Mouse (Mus musculus): Measurements from ENCODE around the gene P2rx5.

P2rx5 gene

DNA sequence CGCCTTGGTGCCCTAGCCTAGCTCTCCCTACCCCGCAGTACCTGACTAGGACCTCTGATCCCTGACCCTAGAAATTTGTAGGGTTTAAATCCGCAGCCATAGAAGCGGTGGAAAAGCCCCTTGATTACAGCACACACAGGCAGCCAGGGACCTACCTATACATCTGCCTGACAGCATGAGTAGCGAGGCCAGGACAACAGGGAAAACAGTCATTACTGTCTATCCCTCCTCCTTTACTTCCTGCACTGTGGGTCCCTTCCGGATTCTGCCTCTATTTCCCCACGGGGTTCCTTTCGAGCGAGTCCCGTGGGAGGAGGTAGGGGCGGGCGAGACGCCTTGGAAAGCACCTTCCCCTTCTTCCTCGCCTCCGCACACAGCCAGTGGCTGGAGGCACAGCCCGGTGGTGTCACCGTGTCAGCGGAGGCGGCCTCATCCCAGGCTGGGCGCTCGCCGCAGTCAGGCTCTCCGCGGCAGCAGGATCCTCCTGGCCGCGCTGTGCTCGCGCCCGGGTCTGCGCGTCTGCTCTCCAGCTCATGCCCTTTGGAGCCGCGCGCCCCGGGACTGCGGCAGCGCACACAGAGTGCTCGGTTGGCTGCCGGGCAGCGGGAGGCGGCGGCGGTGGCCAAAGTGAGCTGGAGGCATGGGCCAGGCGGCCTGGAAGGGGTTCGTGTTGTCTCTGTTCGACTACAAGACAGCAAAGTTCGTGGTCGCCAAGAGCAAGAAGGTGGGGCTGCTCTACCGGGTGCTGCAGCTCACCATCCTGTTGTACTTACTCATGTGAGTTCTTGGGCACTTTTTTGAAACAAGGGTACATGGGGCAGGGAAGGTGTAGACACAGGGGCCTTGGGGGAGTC is at the start of gene P2rx5:
Gene P2rx5, plus strand, starts transcription at position 465 of the 854 bp plus-strand sequence.
- DNase-seq: peak; percentile 39

DNA sequence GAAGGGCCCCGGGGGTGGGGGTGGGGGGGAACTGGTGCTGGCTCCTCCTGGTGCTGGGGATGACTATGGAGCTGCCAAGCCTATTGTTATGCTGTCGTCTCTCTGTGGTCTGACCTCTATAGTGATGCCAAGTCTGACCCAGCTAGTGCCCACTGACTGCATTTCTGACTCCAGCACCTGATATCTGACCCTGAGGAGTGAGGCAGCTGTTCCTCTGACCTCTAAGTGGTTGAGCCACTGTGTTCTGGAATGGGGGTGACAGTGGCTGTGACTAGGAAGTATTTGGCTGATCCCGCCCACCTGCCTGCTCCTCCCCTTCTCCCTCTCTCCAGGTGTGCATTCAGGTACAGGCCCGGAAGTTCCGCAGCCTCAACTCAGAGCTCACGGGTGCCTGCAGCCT is 48.8 kb upstream of the P2rx5 start:
- DNase-seq: no peak

DNA sequence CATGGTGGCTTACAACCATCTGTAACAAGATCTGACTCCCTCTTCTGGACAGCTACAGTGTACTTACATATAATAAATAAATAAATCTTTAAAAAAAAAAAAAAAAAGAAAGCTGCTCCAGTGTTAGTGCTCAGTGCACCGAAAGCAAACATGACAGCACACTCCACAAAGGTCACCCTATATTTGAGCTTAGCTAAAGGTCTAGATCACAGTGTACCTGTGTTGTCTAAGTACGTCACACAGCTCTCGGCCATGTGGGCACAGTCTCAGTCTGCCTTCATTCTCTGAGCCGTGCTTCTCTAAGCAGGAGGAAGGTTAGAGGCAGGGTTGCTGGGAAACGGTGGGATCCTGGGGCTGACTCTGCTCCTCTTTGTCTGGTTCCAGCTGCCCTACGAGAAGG is 33.7 kb upstream of the P2rx5 start:
- DNase-seq: no peak

DNA sequence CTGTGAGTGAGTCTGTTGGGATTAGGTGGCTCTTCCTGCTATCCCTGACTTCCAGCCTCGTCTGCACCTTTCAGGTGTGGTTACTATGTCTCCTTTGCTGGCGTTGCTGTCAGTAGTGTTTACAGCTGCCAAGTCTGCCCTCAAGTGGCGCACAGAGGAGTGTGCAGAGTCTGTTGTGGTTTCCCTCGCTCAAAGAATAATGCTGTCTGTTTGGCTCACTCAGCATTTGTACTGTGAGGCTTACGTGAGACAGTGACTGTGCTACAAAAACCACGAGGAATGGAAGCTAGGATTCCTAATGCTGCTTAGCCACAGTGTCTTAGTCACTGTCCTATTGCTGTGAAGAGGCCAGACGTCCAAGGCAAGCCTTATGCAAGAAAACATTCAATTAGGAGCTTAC is 29.2 kb upstream of the P2rx5 start:
- DNase-seq: no peak

DNA sequence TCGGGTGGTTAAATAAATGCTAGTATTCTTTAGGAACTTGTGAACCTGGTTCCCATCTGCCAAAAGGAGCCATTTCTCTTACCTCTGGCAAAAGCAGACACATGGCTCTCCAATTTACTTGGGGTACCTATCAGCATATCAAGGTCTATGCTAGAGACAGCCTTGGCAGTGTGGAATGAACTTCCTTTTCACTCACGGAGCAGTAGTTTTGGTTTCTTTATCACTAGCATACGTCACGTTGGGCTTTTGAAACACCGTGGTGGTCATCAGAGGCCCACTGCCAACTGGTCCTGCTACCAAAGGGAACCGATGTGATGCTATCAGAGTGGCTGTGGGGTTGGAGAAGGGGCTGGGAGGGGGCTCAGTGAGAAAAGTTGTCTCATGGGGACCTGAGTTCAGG is 27.2 kb upstream of the P2rx5 start:
- no peak for DNase-seq

DNA sequence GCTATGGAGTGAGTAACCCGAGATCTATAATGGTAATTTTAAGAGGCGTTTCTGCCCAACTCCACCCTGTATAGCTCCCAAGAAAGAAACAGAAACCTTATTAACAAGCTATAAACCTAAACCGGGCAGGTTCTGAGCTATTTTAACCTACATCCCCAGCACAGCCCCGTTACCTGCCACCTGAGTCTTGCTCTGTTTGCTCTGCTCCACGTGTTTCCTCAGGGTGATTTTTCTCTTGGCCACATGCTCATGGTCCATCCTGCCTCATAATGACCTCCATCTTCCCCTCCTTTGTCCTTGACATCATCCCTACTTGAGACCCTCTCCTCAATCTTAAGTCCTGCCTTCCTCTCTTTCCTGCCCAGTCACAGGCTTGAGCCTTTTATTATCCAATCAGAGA is 26.0 kb upstream of the P2rx5 start:
- no peak for DNase-seq

DNA sequence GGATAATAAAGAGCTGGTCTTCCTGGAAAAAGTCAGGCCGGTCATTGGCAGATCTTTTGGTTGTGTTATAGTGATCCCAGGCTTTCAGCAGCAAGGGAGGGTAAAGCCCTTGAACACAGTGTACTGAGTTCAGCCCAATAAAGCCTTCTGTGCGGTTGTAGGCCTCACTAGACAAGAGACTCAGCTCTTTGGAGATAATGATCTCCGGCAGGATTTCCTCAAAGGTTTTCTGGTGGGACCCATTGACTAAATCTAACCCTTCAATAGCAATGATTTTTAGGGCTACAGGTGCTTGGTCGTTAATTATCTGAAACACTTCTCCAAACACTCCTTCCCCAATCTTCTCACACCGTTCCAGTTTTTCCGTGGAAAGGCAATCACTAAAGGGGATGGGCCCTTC is 23.6 kb upstream of the P2rx5 start:
- no peak for DNase-seq

DNA sequence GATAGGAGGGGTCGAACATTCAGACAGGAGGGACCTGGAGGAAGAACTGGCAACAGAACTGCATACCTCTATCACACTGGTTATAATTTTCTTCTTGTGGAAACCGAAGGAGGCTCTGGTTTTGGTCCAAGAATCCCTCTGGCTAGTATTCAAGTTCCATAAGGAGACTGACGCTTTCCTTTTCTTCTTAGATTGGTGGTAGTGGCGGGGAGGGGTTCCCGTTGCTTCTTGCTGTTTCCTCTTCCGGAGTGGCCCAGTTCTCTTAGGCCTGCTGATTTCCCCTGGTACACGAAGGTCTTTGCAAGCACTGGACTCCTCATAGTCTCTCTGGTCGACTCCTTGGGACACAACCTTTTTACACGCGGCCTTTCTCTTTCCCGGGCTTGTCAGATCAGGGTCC is 23.1 kb upstream of the P2rx5 start:
- peak; percentile 22 for DNase-seq

DNA sequence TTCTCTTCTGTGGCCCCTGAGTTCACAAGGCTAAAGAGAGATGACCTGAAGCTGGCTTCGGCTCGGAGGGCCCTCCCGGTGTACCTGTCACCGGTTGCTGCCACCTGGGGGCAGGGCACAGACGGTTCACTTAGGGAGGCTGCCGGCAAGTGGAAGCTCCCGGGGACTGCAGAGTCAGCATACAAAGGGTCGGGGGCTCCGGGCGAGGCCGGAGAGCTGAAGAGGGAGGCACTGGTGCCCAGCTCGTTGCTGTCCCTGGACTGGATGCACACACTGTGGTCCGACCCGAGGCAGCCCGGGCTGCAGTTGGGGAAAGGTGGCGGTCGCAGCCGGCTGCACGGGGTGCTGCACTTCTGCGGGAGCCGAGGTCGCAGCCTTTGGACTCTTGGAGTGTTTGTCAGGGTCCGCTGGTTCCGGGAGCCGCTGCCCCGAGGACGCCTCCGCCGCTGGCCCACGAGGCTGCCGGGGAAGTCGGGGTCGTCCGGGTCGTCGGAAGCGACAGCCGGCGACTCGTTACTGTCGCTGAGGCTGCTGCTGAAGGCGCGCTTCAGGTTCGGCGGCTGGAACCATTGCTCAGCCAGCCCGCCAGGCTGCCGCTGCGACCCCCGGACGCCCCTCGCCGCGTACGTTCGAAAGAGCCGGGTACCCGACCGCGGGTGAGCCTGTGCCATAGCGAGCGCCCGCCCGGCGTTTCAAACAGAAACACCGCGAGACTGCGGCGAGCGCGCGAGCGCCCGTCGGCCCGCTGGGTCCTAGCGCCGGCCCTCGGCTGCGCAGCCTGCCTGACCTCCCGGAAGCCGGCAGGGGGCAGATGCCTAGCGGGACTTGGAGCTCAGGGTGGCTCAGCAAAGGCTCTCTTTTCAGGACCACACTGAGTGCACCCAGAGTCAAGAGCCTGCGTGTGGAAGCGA is 22.4 kb upstream of the P2rx5 start, which contains the start of gene Haspin:
Gene Haspin, minus strand, starts transcription at position 704 of the 911 bp plus-strand sequence.
- peak; percentile 94 for DNase-seq

DNA sequence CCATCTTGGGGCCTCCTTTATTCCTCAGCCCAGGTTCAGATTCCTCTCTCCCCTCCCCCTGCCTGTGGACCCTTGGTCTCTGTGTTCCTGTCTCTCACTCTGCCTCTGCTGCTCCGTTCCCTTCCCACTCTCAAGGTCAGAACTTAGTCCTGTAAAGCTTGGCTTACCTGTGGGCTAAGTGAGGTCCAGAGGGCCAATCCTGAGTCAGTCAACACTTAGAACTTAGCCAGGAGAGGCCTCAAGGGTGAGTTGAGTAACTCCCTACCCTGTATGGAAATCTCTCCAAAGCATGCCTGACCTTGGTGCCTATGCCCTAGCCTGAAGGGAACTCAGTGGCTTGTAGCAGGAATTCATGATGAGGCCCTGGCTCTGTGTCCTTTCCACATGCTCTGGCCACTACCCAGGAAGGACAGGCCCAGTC is 15.9 kb upstream of the P2rx5 start:
- DNase-seq: no peak

DNA sequence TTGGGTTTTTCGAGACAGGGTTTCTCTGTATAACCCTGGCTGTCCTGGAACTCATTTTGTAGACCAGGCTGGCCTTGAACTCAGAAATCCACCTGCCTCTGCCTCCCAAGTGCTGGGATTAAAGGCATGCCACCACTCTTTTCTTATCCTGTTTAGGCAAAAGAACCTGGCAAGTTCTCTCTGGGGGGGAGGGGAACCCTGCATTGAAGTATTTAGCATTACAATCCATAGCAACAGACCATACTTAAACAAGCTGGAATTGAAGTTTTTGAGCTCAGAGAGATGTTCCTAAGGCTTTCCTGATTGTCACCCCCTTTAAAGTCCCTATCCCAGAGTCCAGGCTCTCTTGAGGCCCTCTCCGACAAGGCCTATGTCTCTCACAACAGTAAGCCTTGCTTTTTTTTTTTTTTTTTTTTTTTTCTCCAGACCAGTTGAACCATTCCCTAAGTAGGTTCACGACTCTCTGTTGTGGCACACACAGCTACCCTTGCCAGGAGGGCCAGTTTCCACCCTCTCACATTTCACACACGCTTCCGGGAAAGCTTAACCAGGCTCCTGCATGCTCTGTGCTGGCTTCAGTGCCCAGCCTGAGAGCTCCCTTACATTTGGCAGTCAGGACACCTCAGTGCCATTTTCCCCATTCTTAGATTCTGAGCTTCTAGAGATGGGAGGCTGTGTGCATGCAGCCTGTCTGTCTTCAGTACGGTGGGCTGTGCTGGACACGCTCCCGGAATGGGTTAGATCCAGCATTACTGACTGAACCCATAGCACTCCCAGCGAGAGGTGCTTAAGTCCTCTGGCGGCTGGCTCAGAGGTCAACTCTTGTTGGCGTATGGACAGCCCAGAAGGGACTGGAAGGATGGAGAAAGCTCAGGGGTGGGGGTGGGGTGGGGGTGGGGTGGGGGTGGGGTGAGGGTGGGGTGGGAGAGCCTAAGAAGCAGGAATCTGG is 13.9 kb upstream of the P2rx5 start:
- DNase-seq: no peak

DNA sequence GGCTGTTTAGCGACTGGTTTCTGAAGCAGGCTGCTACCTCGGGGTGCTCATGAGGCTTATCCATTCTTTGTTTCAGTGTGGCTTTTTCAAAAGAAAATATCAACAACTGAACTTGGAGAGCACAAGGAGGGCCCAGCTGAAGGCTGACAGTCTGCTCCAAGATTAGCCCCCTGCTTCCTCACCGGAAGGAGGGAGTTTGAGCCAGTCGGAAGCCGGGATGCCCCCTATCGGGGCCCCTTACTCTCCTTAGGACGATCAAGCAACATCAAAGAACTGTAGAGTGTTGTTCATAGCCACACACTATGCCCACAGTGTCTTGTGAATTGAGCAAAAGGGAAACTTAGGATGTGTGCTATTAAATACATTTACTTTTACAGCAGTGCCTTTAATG is 13.3 kb upstream of the P2rx5 start:
- DNase-seq: no peak

DNA sequence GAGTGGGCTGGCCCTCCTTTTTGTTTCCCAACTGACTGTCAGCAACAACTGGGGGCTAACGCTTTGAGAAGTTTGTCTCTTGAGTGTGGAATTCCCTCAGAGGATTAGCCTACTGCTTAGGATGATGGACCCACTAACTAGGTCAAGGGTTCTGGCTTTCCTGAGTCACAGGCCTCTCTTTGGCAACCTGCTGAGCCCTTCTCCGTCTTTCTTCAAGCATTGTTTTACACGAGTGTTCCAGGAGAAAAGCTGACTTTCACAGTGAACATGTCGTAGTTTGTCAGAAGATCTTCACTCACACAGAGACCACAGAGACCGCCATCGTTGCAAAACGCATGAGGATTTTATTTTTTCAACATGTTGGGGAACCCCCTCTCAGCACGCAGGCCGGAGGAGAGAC is 12.0 kb upstream of the P2rx5 start:
- DNase-seq: no peak

DNA sequence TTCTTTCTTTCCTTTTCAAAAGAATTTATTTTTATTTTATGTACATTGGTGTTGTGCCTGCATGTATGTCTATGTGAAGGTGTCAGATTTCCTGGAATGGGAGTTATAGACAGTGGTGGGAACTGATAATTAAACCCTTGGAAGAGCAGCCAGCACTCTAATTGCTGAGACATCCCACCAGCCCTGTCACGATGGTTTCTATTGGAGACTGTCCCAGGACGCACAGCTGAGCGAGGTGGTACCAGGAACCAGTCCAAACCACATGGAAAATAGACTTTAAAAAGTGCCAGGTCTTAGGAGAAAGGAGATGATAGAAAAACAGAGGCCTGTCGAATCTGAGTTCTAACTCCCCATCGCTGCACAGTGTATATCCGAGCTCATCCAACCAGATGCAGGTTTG is 5.2 kb upstream of the P2rx5 start:
- DNase-seq: no peak

DNA sequence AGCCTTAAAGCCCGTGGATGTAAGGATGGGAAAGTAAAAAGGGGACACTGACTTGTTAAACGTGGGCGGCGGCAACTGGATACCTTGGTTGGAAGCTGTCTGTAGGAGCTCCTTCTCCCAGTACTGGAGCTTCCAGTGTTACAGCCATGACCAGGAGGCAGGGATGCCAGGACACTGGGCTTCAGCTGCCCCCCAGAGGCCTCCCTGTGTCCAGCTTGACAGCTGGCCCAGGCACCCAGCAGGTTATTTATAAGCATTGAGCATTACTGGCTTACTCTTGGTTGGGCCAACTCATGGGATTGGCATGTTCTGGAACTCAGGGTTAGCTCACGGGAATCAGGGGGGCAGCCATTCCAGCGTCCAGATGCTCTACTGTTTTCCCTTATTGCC is 585 bp downstream of the P2rx5 start:
- DNase-seq: no peak

DNA sequence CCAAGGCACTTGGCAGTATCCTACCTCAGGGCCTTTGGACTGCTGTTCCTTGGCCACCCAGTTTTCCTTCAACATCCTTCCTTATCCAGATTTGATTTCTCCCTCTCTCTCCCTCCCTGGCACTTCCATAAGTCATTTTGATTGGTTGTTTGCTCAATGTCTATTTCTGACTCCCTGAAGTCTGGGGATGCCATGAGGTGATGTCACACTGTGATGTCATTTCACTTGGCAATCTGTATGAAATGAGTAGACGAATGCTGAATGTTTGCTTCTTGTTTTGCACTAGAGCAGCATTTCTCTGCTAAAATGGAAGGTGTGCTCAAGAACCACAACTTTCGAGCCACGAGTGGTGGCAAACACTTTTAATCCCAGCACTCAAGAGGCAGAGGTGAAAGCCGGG is 1.4 kb downstream of the P2rx5 start:
- DNase-seq: no peak

DNA sequence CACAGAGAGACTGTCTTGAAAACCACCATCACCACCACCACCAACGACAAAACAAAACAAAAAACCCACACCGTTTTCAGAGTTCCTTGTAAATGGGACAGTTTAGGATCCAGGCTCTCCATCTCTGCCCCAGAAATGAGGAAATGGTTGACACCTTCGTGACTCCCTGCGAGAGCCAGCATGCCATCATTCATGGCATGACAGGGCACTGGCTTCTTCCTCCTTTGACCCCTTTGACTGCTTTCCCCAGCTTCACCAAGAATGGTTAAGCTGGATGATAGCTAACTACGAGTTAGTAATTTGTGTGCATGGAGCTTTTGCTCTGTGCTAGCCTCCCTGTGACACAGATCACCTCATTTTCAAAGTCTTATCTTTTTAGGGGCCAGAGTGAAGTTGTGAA is 2.1 kb downstream of the P2rx5 start:
- no peak for DNase-seq

DNA sequence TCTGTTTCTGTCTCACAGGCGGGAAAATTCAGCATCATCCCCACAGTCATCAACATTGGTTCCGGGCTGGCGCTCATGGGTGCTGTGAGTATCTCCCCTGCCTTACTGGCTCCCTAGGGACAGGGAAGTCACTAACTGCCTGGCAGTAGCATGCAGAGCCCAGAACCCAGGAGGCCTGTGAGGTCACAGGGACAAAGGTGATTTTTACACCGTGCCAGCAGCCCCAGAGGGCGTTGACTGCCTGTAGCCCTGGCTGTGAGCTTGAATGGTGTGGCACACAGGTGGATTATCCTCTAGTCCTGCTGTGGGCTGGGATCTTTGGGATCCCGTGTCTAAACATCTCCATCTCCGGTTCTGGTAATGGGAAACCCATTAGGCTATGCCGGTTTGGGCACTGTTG is 7.8 kb downstream of the P2rx5 start:
- DNase-seq: no peak

DNA sequence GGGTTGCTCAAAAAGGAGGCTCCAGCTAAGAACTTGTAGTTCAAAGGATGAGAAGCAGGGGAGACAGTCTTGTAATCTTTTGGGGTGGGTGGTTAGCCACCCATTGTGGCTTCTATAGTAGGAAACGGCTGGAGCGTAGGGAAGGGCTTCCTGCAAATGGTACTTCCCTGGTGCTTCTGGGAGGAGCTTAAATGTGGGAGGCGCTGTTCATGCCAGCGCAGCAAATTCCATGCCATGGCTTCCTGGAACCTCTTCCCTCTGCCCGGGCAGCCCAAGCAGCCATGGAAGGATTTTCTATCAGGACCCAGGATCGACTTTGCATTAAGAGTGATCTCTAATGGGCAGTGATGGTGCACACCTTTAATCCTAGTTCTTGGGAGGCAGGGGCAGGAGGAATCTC is 8.4 kb downstream of the P2rx5 start:
- DNase-seq: no peak

DNA sequence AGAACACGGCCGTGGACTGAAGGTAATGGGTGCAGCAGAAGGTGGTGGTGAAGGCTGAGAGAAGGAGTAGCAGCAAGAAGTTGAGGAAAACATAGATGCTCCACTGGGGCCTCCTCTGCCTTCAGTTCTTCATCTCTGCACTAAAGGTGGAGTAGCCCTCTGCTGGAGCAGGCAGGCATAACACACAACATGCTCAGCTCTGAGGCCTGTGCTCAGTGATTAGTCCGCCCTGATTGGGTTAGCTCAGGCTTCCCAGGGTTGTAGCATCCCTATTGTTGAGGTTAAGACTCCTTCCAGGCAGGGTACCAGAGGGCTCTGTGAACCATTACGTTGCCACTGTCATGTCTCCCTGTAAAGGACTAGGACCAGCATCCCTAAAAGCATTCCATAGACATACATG is 9.0 kb downstream of the P2rx5 start:
- DNase-seq: peak; percentile 62

DNA sequence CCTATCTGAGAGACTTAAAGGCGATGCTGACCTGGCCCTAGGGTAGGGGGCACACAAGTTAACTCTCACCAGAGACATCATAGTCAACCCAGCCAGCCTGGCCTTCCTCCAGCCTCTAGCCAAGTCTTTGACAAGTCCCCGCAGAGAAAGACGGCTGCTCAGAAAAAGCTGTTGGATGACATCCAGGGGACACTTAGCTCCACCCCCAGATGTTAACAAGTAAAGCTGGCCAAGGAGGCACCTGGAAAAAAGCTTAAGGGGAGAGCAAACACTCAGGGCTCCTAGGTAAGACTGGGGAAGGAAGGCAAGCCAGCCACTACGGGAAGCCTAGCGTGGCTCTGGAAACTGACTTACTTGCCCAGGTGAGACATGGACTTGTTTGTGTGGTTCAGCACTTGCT is 12.0 kb downstream of the P2rx5 start:
- no peak for DNase-seq

DNA sequence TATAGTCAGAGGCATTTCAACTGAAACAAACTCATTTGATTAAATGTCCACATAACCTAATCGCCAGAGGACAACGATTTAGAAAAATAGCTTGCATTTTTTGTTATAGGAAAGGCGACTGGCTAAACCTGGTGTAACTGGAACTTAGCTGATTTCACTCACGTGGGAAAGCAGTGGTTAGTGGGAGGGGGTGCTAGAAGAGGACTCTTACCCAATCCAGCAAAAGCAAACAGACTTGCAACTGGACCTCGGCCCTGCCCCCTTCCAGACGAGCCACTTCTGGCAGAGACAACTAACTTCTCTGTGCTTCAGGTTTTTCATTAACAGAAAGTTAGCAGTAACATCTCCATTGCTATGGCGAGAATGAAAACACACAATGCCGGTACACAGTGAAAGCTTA is 15.4 kb downstream of the P2rx5 start:
- peak; percentile 61 for DNase-seq

DNA sequence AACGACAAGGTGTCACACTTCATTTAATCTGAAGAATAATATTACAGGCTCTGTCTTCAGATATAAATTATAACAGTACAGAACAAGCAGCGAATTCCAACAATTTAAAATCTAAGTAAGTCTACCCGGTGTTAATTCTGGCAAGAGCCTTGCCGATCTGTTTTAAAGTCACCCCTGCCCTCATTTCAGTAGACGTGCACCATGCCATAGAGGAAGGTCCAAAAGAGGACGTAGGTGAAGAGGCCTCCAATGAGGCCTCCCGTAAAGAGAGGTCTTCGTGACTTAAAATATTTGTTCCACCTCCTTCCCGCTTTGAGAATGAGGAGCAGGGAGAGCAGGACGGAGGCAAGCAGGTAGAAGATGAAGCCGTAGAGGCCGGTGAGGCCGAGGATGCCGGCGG is 16.0 kb downstream of the P2rx5 start:
- no peak for DNase-seq
